Mouse (Mus musculus) stomach, postnatal 0 days (tissue): Measurements from ENCODE around the gene Rbms3. TPM values are rescaled to one million over a fixed set of nuclear protein-coding genes. Genes with fewer than 3 reads are reported as not detected.

Experiments
- ATAC-seq: fragments of 200-750 bp; cut with Nextera tagmentation; 2 replicates; pipeline ENCODE4 v1.8.0; 2017; ENCODE audit not compliant: low FRiP score, low TSS enrichment
- DNase-seq: peaks from one replicate; pipeline ENCODE4 v3.0.0-alpha.2; 2016; ENCODE audit warnings: low spot score
- H3K27ac ChIP-seq: fragments of 300-500 bp; sonication (generic); replicated peaks from 2 replicates; pipeline ENCODE4 v1.5.1; 2014; ENCODE audit warnings: mild to moderate bottlenecking, control low read depth
- H3K27me3 ChIP-seq: fragments of 300-500 bp; sonication (generic); 2 replicates; pipeline ENCODE4 v1.6.1; 2014; ENCODE audit warnings: low read length; ENCODE audit not compliant: control insufficient read depth, insufficient read depth
- H3K36me3 ChIP-seq: fragments of 300-500 bp; sonication (generic); 2 replicates; pipeline ENCODE4 v1.6.1; 2014; ENCODE audit warnings: low read length, mixed read lengths; ENCODE audit not compliant: control insufficient read depth, insufficient read depth
- H3K4me1 ChIP-seq: fragments of 300-500 bp; sonication (generic); replicated peaks from 2 replicates; pipeline ENCODE4 v1.6.1; 2014; ENCODE audit warnings: antibody characterized with exemption; ENCODE audit not compliant: control insufficient read depth, insufficient read depth
- H3K4me2 ChIP-seq: fragments of 300-500 bp; sonication (generic); replicated peaks from 2 replicates; pipeline ENCODE4 v1.6.1; 2014; ENCODE audit warnings: low read depth, mild to moderate bottlenecking, control low read depth, moderate library complexity
- H3K4me3 ChIP-seq: fragments of 300-500 bp; sonication (generic); 2 replicates; pipeline ENCODE4 v1.5.1; 2014; ENCODE audit warnings: low read depth, low read length, control low read depth
- H3K9ac ChIP-seq: fragments of 300-500 bp; sonication (generic); 2 replicates; pipeline ENCODE4 v1.6.1; 2014; ENCODE audit warnings: mild to moderate bottlenecking, low read length, control low read depth, mixed read lengths
- H3K9me3 ChIP-seq: fragments of 300-500 bp; sonication (generic); 2 replicates; pipeline ENCODE4 v1.6.1; 2016; ENCODE audit warnings: low read length; ENCODE audit not compliant: control insufficient read depth
- CTCF ChIP-seq: IDR thresholded peaks from 2 replicates; pipeline ENCODE4 v1.5.1; 2016; ENCODE audit warnings: antibody characterized with exemption, low read depth, mild to moderate bottlenecking, moderate library complexity
- EP300 ChIP-seq: optimal IDR thresholded peaks from 2 replicates; pipeline ENCODE3; 2016; ENCODE audit warnings: antibody characterized with exemption
- WGBS: fragments of 180-500 bp; shearing (Covaris S2); extraction: QIAGEN DNeasy Blood & Tissue Kit; methylation state at CpG from one replicate; pipeline ENCODE4 v1.1.7; 2014; 5-methylcytosine and 5-hydroxymethylcytosine counted together
- polyA plus RNA-seq: library from polyadenylated mRNA; unstranded; fragments of >200 nt; fragmentation: Nextera tagmentation; extraction: Ambion mirVana; gene quantifications from 2 replicates; pipeline ENCODE4 v1.2.1, GENCODE M21; 2015

Rbms3 gene
- polyA plus RNA-seq, 1 experiment from 2014 or later = 20.9 TPM

DNA sequence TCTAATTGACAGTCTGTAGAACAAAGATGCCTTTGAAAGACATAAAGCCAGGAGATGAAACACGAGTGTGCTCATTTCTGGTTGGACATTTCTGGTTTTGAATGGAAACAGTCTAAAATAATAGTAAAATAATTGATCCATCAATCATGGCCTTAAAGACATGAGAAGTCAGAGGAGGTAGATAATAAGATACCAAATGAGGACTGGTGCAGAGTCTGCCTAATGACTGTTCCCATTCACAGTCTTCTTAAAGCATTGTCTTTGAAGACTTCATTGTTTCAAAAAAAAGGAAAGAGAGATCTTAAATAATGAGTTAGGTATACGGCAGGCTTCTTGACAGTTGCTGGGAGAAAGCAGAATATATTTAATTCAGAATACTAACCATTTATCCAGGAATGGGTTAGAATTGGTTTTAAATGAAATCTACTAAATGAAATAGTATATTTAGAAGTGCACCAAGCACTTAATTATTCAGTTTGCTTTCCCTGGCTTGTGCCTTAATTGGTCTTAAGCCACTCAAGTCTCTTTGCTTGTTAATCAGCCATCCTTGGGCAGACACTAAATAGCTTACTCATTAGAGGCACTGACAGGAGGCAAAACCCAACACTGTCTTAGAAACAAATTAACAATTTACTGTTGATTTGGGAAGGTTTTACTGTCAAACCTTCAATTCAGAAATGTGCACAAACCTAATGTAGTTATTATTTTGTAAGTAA is 834.3 kb downstream of the Rbms3 start:
- ATAC-seq = no peak
- no peak overlapping the region for H3K27ac ChIP-seq

DNA sequence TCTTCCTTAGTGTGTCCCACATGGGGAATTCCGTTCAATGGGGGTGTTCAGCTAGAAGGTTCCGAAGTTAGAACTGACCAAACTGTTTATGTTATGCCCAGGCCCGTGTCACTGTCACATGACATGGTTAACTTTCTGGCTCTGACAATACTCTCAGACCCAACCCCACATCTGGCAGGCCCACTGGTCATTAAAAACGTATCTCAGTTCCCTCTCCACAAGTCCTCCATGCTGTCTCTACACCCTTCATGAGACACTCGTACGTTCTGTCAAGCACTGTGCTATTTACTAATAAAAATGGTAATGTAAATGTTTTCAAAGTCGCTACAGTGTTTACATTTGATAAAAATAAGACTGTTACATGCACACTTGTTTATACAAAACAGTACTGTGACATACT is 837.9 kb downstream of the Rbms3 start:
- no peaks in the 10 kb centered on the region for H3K9me3 ChIP-seq
- no peaks in the 10 kb centered on the region for H3K27me3 ChIP-seq
- no peak overlapping the region for H3K4me2 ChIP-seq
- 64% methylated on average over 7 of the region's 7 CpGs for WGBS
- no peaks in the 10 kb centered on the region for H3K36me3 ChIP-seq
- no peak for DNase-seq
- ATAC-seq = no peak
- no peak for TF ChIP-seq EP300
- TF ChIP-seq CTCF = no peak
- H3K4me3 ChIP-seq = no peak overlapping the region
- H3K4me1 ChIP-seq = no peaks in the 10 kb centered on the region
- H3K27ac ChIP-seq = no peak overlapping the region
- no peak overlapping the region for H3K9ac ChIP-seq

More for the DNA sequence above, 834.3 kb downstream of the Rbms3 start:
- Histone ChIP-seq H3K4me1 (no peaks in the 10 kb centered on the region), H3K9me3 (no peaks in the 10 kb centered on the region), H3K9ac (no peak overlapping the region), H3K4me3 (no peak overlapping the region), H3K36me3 (no peaks in the 10 kb centered on the region), H3K4me2 (no peak overlapping the region), H3K27me3 (no peaks in the 10 kb centered on the region)
- 72% methylated on average over 2 of the region's 2 CpGs for WGBS
- TF ChIP-seq CTCF = no peak
- TF ChIP-seq EP300 = no peak
- no peak for DNase-seq

- TF ChIP-seq CTCF (no peak), EP300 (no peak)
- no peak for ATAC-seq
- Histone ChIP-seq H3K4me3 (no peak overlapping the region), H3K4me1 (no peaks in the 10 kb centered on the region), H3K4me2 (no peak overlapping the region), H3K9ac (no peak overlapping the region), H3K9me3 (no peaks in the 10 kb centered on the region), H3K27me3 (no peaks in the 10 kb centered on the region), H3K36me3 (no peaks in the 10 kb centered on the region), H3K27ac (no peak overlapping the region)
- no peak for DNase-seq
- WGBS = 82% methylated on average over 11 of the region's 11 CpGs
Observed at GRCm38 (mm10) chr9:116786136-116787046, 843.3 kb downstream of the Rbms3 start.

GRCm38 (mm10) chr9:116771820-116772219 is 857.9 kb downstream of the Rbms3 start:
- Histone ChIP-seq H3K4me1 (no peaks in the 10 kb centered on the region), H3K9me3 (no peaks in the 10 kb centered on the region), H3K27ac (no peak overlapping the region), H3K27me3 (no peaks in the 10 kb centered on the region), H3K9ac (no peak overlapping the region), H3K4me2 (no peak overlapping the region), H3K36me3 (no peaks in the 10 kb centered on the region), H3K4me3 (no peak overlapping the region)
- no peak for TF ChIP-seq CTCF
- TF ChIP-seq EP300 = no peak
- DNase-seq = no peak
- ATAC-seq = no peak
- 42% methylated on average over 3 of the region's 3 CpGs for WGBS

DNA sequence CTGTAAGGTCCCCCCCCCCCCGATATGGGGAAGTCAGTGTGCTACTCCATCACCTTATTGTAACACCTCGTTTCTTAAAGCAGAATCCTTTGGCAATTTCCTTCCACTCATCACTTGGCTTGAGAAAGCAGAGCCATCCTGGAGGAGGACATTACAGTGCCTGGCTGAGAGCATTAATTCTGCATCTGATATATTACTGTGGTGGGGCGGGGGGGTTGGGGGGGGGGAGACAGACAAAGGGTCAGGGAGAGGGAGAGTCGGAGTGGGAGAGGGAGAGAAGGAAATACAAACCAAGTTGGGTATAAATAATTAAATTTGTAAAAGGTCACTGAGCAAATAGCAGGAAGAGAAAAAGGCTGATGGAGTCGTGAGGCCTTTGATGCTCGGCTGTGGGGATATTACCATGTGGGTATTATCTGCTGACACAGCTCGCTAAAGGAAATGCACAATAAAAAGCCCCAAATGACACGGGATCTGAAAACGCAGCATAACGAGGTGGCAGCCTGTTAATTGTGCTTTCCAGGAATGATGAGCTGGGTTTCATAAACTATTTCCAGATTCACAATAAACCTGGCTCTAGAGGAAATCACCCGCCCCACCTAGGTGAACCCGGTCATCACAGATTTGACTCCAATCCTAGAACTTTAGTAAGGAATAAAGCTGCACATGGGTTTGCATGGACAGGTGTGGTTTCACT is 860.2 kb downstream of the Rbms3 start:
- no peak for ATAC-seq
- 64% methylated on average over 12 of the region's 12 CpGs for WGBS
- no peaks in the 10 kb centered on the region for H3K27me3 ChIP-seq
- H3K4me2 ChIP-seq = no peak overlapping the region
- H3K9me3 ChIP-seq = no peaks in the 10 kb centered on the region
- H3K4me1 ChIP-seq = no peaks in the 10 kb centered on the region
- TF ChIP-seq EP300 (no peak), CTCF (no peak)
- no peak overlapping the region for H3K4me3 ChIP-seq
- DNase-seq = no peak
- no peak overlapping the region for H3K9ac ChIP-seq
- H3K27ac ChIP-seq = no peak overlapping the region
- no peaks in the 10 kb centered on the region for H3K36me3 ChIP-seq
